Mouse (Mus musculus): ENCODE data around the gene Zfp62. TPM values are rescaled to one million over a fixed set of nuclear protein-coding genes. Genes with fewer than 3 reads are reported as not detected.

Gene Zfp62
- polyA plus RNA-seq, 1 experiment from 2014 or later: 8.4 TPM

DNA sequence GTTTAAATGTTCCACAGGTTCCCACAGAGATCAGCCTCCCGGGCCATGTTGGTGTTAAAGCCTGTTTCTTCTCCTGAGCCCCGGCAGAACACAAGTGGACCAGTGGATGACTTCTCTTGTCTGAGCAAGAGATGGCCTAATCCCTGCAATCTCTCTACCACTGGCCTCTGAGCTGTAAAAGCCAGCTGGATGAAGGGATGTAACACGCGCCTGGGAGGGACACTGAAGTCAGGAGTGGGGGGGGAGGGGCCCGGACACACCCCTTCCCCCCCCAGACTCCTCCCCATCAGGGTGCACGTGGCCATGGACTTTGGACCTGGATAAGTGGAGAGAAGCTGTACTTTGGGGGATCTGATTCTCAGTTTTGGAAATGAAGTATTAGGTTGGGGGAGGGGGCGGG, 42.1 kb downstream of the Zfp62 start:
- whole genome bisulfite sequencing: 19% methylated on average over 7 of the region's 7 CpGs
- H3K9me3 ChIP-seq (ENCODE audit: control insufficient read depth): no peaks in the 10 kb centered on the region
- H3K4me1 ChIP-seq (replicated peaks; ENCODE audit: control insufficient read depth, insufficient read depth, low read length): peaks cover 30% of the 10 kb centered on the region
- 0 out of 2 replicates have a peak overlapping the region, but pooled peaks have one; percentile 34 for H3K9ac ChIP-seq (ENCODE audit: low read depth, low read length)
- H3K27me3 ChIP-seq (replicated peaks; ENCODE audit: control insufficient read depth, insufficient read depth, low read length): no peaks in the 10 kb centered on the region
- peak overlapping the region; percentile 72 for H3K4me2 ChIP-seq (replicated peaks; ENCODE audit: low read depth)
- peak overlapping the region; percentile 94 for H3K27ac ChIP-seq (ENCODE audit: low read depth, low read length)
- peak; percentile 55 for ATAC-seq
- no peaks in the 10 kb centered on the region for H3K36me3 ChIP-seq (ENCODE audit: control insufficient read depth, insufficient read depth)
- peak overlapping the region; percentile 54 for H3K4me3 ChIP-seq (ENCODE audit: low read depth, low read length)
- TF ChIP-seq CTCF (IDR thresholded peaks at IDR 0.05; ENCODE audit: low read depth): no peak

DNA sequence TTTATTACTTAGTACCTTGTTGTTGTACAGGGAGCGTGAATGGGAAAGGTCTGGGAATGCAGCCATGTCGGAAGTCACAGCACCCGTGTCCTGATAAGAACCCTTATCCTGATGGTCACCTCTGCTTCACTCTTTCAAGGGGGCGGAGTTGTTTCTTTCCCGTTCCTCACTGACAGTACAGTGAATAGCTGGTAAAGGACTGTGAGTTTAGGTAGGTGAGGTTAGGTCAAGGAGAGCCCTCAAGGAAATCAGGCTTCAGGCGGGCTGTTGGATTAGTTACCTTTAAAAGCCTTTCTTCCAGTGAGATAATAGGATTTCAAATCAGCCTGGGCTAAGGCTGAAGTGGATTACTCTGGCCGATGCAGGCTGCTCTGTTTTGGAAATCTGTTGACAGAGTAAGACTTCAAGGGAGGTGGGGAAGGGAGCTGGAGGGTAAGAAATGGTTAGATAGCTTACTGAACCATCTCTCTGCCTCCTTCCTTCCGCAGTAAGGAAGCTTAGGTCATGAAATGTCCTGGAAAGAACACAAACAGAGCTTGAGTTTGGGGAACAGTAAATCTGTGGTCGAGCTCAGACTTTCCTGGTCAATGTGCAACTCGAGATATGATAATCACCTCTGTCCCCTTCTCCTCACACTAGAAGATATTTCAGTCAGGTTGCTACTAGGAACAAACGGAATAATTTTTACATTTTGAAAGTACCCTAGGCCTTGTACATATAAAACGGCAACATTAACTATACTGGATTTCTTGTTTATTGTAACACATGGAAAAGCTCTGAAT, 42.7 kb downstream of the Zfp62 start:
- no peak for TF ChIP-seq CTCF (IDR thresholded peaks at IDR 0.05; ENCODE audit: low read depth)
- peak; percentile 23 for ATAC-seq
- Histone ChIP-seq H3K4me3 (ENCODE audit: low read depth, low read length) (peak overlapping the region; percentile 54), H3K4me1 (replicated peaks; ENCODE audit: control insufficient read depth, insufficient read depth, low read length) (peaks cover 31% of the 10 kb centered on the region), H3K27ac (ENCODE audit: low read depth, low read length) (peak overlapping the region; percentile 94), H3K4me2 (replicated peaks; ENCODE audit: low read depth) (peak overlapping the region; percentile 72), H3K9ac (ENCODE audit: low read depth, low read length) (peak overlapping the region; percentile 34; the same call in 1 of the 2 replicates), H3K36me3 (ENCODE audit: control insufficient read depth, insufficient read depth) (no peaks in the 10 kb centered on the region), H3K9me3 (ENCODE audit: control insufficient read depth) (no peaks in the 10 kb centered on the region), H3K27me3 (replicated peaks; ENCODE audit: control insufficient read depth, insufficient read depth, low read length) (no peaks in the 10 kb centered on the region)
- 21% methylated on average over 12 of the region's 12 CpGs for WGBS

GRCm38 (mm10) chr11:49246523-49246922, 43.4 kb downstream of the Zfp62 start:
- Histone ChIP-seq H3K4me2 (replicated peaks; ENCODE audit: low read depth) (peak overlapping the region; percentile 72), H3K36me3 (ENCODE audit: control insufficient read depth, insufficient read depth) (no peaks in the 10 kb centered on the region), H3K9me3 (ENCODE audit: control insufficient read depth) (no peaks in the 10 kb centered on the region), H3K27me3 (replicated peaks; ENCODE audit: control insufficient read depth, insufficient read depth, low read length) (no peaks in the 10 kb centered on the region), H3K4me3 (ENCODE audit: low read depth, low read length) (peak overlapping the region; percentile 54), H3K9ac (ENCODE audit: low read depth, low read length) (no peak overlapping the region), H3K27ac (ENCODE audit: low read depth, low read length) (peak overlapping the region; percentile 54), H3K4me1 (replicated peaks; ENCODE audit: control insufficient read depth, insufficient read depth, low read length) (peaks cover 34% of the 10 kb centered on the region)
- TF ChIP-seq CTCF (IDR thresholded peaks at IDR 0.05; ENCODE audit: low read depth): no peak
- no peak for ATAC-seq
- 77% methylated on average over 4 of the region's 4 CpGs for WGBS

GRCm38 (mm10) chr11:49247255-49247654, 44.2 kb downstream of the Zfp62 start:
- H3K4me2 ChIP-seq (replicated peaks; ENCODE audit: low read depth): peak overlapping the region; percentile 72
- H3K9me3 ChIP-seq (ENCODE audit: control insufficient read depth): no peaks in the 10 kb centered on the region
- H3K27ac ChIP-seq (ENCODE audit: low read depth, low read length): peak overlapping the region; percentile 54
- H3K4me1 ChIP-seq (replicated peaks; ENCODE audit: control insufficient read depth, insufficient read depth, low read length): peaks cover 40% of the 10 kb centered on the region
- H3K4me3 ChIP-seq (ENCODE audit: low read depth, low read length): 0 out of 2 replicates have a peak overlapping the region, but pooled peaks have one; percentile 5
- no peaks in the 10 kb centered on the region for H3K36me3 ChIP-seq (ENCODE audit: control insufficient read depth, insufficient read depth)
- TF ChIP-seq CTCF (IDR thresholded peaks at IDR 0.05; ENCODE audit: low read depth): no peak
- no peak for ATAC-seq
- no peaks in the 10 kb centered on the region for H3K27me3 ChIP-seq (replicated peaks; ENCODE audit: control insufficient read depth, insufficient read depth, low read length)
- H3K9ac ChIP-seq (ENCODE audit: low read depth, low read length): no peak overlapping the region
- WGBS: 24% methylated on average over 2 of the region's 2 CpGs

GRCm38 (mm10) chr11:49248226-49248973, 45.3 kb downstream of the Zfp62 start:
- H3K36me3 ChIP-seq (ENCODE audit: control insufficient read depth, insufficient read depth): peaks cover under 1% of the 10 kb centered on the region; the same call in 1 of the 2 replicates
- H3K9me3 ChIP-seq (ENCODE audit: control insufficient read depth): no peaks in the 10 kb centered on the region
- H3K27me3 ChIP-seq (replicated peaks; ENCODE audit: control insufficient read depth, insufficient read depth, low read length): no peaks in the 10 kb centered on the region
- H3K4me1 ChIP-seq (replicated peaks; ENCODE audit: control insufficient read depth, insufficient read depth, low read length): peaks cover 40% of the 10 kb centered on the region
- H3K4me2 ChIP-seq (replicated peaks; ENCODE audit: low read depth): peak overlapping the region; percentile 9; the same call in 1 of the 2 replicates
- no peak for TF ChIP-seq CTCF (IDR thresholded peaks at IDR 0.05; ENCODE audit: low read depth)
- no peak for ATAC-seq
- H3K9ac ChIP-seq (ENCODE audit: low read depth, low read length): no peak overlapping the region
- no peak overlapping the region for H3K4me3 ChIP-seq (ENCODE audit: low read depth, low read length)
- H3K27ac ChIP-seq (ENCODE audit: low read depth, low read length): peak overlapping the region; percentile 41
- WGBS: 35% methylated on average over 6 of the region's 6 CpGs

Measured in intestine, postnatal 0 days (tissue).